Mouse (Mus musculus) midbrain, embryonic 11.5 days (tissue): ENCODE measurements around the gene Prpf8. TPM values are rescaled to one million over a fixed set of nuclear protein-coding genes. Genes with fewer than 3 reads are reported as not detected.

Source experiments
- ATAC-seq: fragments of 200-750 bp; cut with Nextera tagmentation; 2 replicates; pipeline ENCODE4 v1.8.0; 2017; ENCODE audit warnings: moderate TSS enrichment, moderate library complexity; ENCODE audit not compliant: low FRiP score
- DNase-seq: peaks from one replicate; pipeline ENCODE4 v3.0.0; 2015; ENCODE audit warnings: low spot score; ENCODE audit errors: missing footprints
- H3K27ac ChIP-seq: fragments of 300-500 bp; sonication (generic); 2 replicates; pipeline ENCODE4 v1.5.1; 2014; ENCODE audit warnings: low read depth, low read length
- H3K27me3 ChIP-seq: fragments of 300-500 bp; sonication (generic); 2 replicates; pipeline ENCODE4 v1.6.1; 2014; ENCODE audit warnings: mild to moderate bottlenecking, low read length, moderate library complexity, mixed read lengths; ENCODE audit not compliant: control insufficient read depth, insufficient read depth
- H3K36me3 ChIP-seq: fragments of 300-500 bp; sonication (generic); 2 replicates; pipeline ENCODE4 v1.6.1; 2014; ENCODE audit warnings: mild to moderate bottlenecking, low read length, moderate library complexity, mixed read lengths; ENCODE audit not compliant: control insufficient read depth, insufficient read depth
- H3K4me1 ChIP-seq: fragments of 300-500 bp; sonication (generic); 2 replicates; pipeline ENCODE4 v1.6.1; 2014; ENCODE audit warnings: low read length; ENCODE audit not compliant: control insufficient read depth, insufficient read depth
- H3K4me2 ChIP-seq: fragments of 300-500 bp; sonication (generic); 2 replicates; pipeline ENCODE4 v1.6.1; 2014; ENCODE audit warnings: mild to moderate bottlenecking, moderate library complexity
- H3K4me3 ChIP-seq: fragments of 300-500 bp; sonication (generic); 2 replicates; pipeline ENCODE4 v1.5.1; 2014; ENCODE audit warnings: low read depth, low read length
- H3K9ac ChIP-seq: fragments of 300-500 bp; sonication (generic); 2 replicates; pipeline ENCODE4 v1.6.1; 2014; ENCODE audit warnings: low read length
- H3K9me3 ChIP-seq: fragments of 300-500 bp; sonication (generic); 2 replicates; pipeline ENCODE4 v1.6.1; 2016; ENCODE audit warnings: low read length; ENCODE audit not compliant: control insufficient read depth
- WGBS: fragments of 180-500 bp; shearing (Covaris S2); extraction: QIAGEN DNeasy Blood & Tissue Kit; methylation state at CpG from one replicate; pipeline ENCODE4 v1.1.7; 2014; 5-methylcytosine and 5-hydroxymethylcytosine counted together
- polyA plus RNA-seq: library from polyadenylated mRNA; unstranded; fragments of >200 nt; fragmentation: Nextera tagmentation; extraction: Ambion mirVana; gene quantifications from 2 replicates; pipeline ENCODE4 v1.2.1, GENCODE M21; 2014

Gene Prpf8
- polyA plus RNA-seq, 1 experiment from 2014 or later: 100.0 TPM

DNA sequence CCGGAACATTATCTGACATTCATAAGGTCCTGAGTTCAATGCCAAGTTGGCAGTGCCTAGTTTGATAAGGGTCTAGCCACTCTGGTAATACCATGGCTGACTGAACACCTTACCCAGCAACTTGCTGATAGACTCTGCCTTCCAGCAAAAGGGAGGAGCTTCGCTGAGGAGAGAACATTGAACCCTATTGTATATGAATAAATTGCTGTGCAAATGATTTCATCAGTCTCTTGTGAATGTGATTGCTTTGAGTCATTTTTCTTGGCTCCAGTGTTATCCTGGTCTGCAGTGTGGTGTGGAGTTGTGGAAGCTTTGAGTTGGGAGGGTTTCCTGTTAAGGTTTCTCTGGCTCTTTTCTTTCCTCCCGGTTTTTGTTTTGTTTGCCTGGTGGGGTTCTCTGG, 15.9 kb upstream of the Prpf8 start:
- no peaks in the 10 kb centered on the region for H3K27me3 ChIP-seq
- H3K4me2 ChIP-seq: no peak overlapping the region
- no peaks in the 10 kb centered on the region for H3K36me3 ChIP-seq
- no peaks in the 10 kb centered on the region for H3K4me1 ChIP-seq
- no peak for ATAC-seq
- DNase-seq: no peak
- H3K9me3 ChIP-seq: no peaks in the 10 kb centered on the region
- no peak overlapping the region for H3K4me3 ChIP-seq
- no peak overlapping the region for H3K27ac ChIP-seq
- WGBS: 84% methylated on average over 3 of the region's 3 CpGs
- H3K9ac ChIP-seq: no peak overlapping the region

DNA sequence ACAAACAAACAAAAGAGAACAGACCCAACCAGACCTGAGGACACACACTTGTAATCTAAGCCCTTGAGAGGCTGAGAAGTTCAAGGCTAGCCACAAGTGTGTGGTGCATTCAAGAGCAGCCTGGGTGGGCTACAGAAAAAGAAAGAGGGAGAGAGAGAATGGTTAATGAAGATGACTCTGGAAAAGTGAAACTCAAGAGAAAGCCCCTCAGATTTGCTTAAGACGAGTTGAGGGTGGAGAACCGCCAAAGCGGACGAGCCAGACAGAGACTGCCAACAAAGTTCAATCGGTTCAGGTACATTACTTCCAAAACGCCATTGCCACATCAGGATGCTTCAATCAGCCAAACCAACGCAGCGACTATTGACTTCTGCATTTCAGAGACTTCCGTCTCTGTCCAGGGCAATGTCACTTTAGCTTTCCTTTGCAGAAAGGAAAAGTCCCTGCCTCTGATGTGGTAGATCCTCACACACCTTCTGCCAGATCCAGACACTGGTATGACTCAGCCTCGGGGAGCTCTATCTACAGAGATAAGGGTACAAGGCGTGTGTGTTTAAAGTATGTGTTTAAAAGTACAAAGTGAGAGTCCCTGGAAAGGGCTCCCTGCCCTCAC, 14.0 kb upstream of the Prpf8 start:
- WGBS: 88% methylated on average over 11 of the region's 11 CpGs

DNA sequence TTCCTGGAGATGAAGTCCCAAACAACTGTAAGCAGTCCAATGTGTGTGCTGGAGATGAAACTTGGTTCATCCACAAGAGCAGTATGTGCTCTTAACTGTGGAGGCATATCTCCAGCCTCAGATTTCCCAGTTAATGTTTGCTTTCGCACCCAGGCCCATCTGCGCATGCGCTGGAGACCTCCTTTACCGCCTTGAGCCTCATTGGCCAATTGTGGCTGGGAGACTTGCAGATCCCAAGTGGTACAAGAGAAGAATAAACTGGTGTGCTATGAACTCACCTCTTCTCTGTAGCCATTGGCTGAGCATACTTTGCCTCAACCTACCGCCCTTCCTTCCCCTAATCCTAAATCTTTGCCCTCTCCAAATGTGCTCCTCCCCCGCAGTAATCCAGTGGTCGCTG, 13.2 kb upstream of the Prpf8 start:
- Histone ChIP-seq H3K4me1 (no peaks in the 10 kb centered on the region), H3K36me3 (no peaks in the 10 kb centered on the region), H3K9me3 (no peaks in the 10 kb centered on the region), H3K4me2 (no peak overlapping the region), H3K4me3 (no peak overlapping the region), H3K27ac (no peak overlapping the region), H3K27me3 (no peaks in the 10 kb centered on the region), H3K9ac (no peak overlapping the region)
- DNase-seq (no peak), ATAC-seq (no peak)
- WGBS: 55% methylated on average over 7 of the region's 7 CpGs

More for the DNA sequence above, 14.0 kb upstream of the Prpf8 start:
- Histone ChIP-seq H3K9me3 (no peaks in the 10 kb centered on the region), H3K27ac (no peak overlapping the region), H3K4me2 (no peak overlapping the region), H3K36me3 (no peaks in the 10 kb centered on the region), H3K4me1 (no peaks in the 10 kb centered on the region), H3K4me3 (no peak overlapping the region), H3K27me3 (no peaks in the 10 kb centered on the region), H3K9ac (no peak overlapping the region)
- ATAC-seq: no peak
- DNase-seq: peak; percentile 72

DNA sequence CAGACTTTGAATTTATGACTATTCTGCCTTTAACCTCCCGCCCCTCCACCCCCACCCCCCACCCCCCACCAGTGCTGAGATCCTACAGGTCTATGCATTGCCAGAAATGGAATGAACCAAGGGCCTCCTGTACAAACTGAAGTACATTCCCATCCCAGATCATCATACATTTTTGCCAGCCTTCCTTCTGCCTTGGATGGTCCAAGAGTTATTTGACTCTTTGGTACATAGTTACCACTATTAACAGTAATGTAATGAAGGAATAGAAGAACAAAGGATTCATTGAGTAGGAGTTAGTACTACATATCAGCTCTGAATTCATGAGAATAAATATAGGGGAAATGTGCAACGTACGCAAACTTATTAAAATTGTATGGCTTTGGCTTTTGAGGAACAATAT, 424 bp upstream of the Prpf8 start:
- Histone ChIP-seq H3K4me1 (peaks cover 8% of the 10 kb centered on the region), H3K4me3 (no peak overlapping the region), H3K27me3 (no peaks in the 10 kb centered on the region), H3K9ac (no peak overlapping the region), H3K4me2 (peak overlapping the region; percentile 28; the same call in 1 of the 2 replicates), H3K27ac (no peak overlapping the region), H3K9me3 (no peaks in the 10 kb centered on the region), H3K36me3 (peaks cover 16% of the 10 kb centered on the region)
- ATAC-seq (peak; percentile 60), DNase-seq (no peak)
- WGBS: 14% methylated on average over 3 of the region's 3 CpGs

GRCm38 (mm10) chr11:75487496-75487895, 880 bp downstream of the Prpf8 start:
- Histone ChIP-seq H3K4me1 (peaks cover 8% of the 10 kb centered on the region), H3K27me3 (no peaks in the 10 kb centered on the region), H3K4me3 (peak overlapping the region; percentile 91), H3K9me3 (no peaks in the 10 kb centered on the region), H3K9ac (peak overlapping the region; percentile 96), H3K27ac (no peak overlapping the region), H3K36me3 (peaks cover 28% of the 10 kb centered on the region), H3K4me2 (peak overlapping the region; percentile 78)
- 53% methylated on average over 6 of the region's 6 CpGs for WGBS
- ATAC-seq: no peak
- no peak for DNase-seq

DNA sequence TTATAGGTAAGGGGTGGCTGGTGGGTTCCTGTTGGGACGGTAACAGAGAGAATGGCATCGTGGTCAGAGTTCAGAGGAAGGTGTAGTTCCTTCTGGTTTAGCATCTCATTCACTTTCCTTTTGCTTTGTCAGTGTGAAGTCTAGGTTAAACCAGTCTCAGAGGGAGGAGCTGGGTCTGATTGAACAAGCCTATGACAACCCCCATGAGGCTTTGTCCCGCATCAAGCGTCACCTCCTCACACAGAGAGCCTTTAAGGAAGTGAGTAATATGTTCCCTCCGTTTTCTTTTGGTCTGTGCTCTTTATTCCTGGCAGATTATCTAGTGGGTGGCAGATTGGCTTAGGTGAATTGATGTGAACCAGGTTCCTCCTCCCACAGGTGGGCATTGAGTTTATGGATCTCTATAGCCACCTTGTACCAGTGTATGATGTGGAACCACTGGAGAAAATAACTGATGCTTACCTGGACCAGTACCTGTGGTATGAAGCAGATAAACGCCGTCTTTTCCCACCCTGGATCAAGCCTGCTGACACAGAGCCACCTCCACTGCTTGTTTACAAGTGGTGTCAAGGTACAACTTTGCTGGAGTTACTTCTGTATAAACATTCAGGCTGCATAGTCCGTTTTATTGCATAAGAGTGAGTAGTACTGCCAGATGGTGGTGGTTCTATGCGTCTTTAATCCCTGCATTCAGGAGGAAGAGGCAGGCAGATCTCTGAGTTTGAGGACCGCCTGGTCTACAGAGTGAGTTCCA, 7.9 kb downstream of the Prpf8 start:
- no peak overlapping the region for H3K4me2 ChIP-seq
- H3K9ac ChIP-seq: no peak overlapping the region
- 93% methylated on average over 10 of the region's 10 CpGs for WGBS
- no peak for DNase-seq
- H3K9me3 ChIP-seq: no peaks in the 10 kb centered on the region
- no peak for ATAC-seq
- no peaks in the 10 kb centered on the region for H3K27me3 ChIP-seq
- peaks cover 81% of the 10 kb centered on the region for H3K36me3 ChIP-seq
- H3K27ac ChIP-seq: no peak overlapping the region
- no peak overlapping the region for H3K4me3 ChIP-seq
- no peaks in the 10 kb centered on the region for H3K4me1 ChIP-seq

DNA sequence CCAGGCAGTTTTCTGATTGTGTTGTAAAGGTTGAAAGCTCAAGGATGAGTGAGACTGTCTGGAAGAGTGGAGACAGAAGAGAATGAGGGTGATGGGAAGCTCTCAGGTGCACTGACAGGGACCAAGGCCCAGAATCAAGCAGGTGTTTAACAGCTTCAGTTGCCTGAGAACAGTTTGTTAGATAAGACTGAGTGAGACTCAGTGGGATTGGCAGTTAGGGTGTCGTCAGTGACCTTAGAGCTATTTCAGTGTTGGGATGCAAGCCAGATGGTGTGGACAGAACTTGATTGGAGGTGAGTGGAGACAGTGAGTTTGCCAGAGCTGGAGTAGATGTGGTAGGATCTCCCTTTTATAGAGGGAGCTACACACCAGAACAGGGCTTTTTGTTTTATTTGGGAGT, 11.5 kb downstream of the Prpf8 start:
- Histone ChIP-seq H3K36me3 (peaks cover 85% of the 10 kb centered on the region), H3K27me3 (no peaks in the 10 kb centered on the region)
- WGBS: 93% methylated on average over 1 of the region's 1 CpGs

GRCm38 (mm10) chr11:75508162-75508561, 21.5 kb downstream of the Prpf8 start:
- no peak overlapping the region for H3K9ac ChIP-seq
- ATAC-seq: no peak
- H3K4me1 ChIP-seq: peaks cover 13% of the 10 kb centered on the region
- no peak overlapping the region for H3K27ac ChIP-seq
- peak; percentile 83 for DNase-seq
- H3K4me3 ChIP-seq: no peak overlapping the region
- no peaks in the 10 kb centered on the region for H3K27me3 ChIP-seq
- no peaks in the 10 kb centered on the region for H3K9me3 ChIP-seq
- no peak overlapping the region for H3K4me2 ChIP-seq
- WGBS: 94% methylated on average over 4 of the region's 4 CpGs
- peaks cover 39% of the 10 kb centered on the region for H3K36me3 ChIP-seq

More for the DNA sequence above, 11.5 kb downstream of the Prpf8 start:
- Histone ChIP-seq H3K4me3 (no peak overlapping the region), H3K4me1 (no peaks in the 10 kb centered on the region), H3K9me3 (no peaks in the 10 kb centered on the region), H3K4me2 (no peak overlapping the region), H3K9ac (no peak overlapping the region), H3K27ac (no peak overlapping the region)
- ATAC-seq: no peak
- no peak for DNase-seq

- no peak for ATAC-seq
- peak; percentile 81 for DNase-seq
- Histone ChIP-seq H3K4me3 (no peak overlapping the region), H3K9me3 (no peaks in the 10 kb centered on the region), H3K36me3 (peaks cover 33% of the 10 kb centered on the region), H3K27ac (no peak overlapping the region), H3K27me3 (no peaks in the 10 kb centered on the region), H3K9ac (no peak overlapping the region), H3K4me2 (no peak overlapping the region), H3K4me1 (peaks cover 13% of the 10 kb centered on the region)
- 89% methylated on average over 8 of the region's 8 CpGs for WGBS
Measured at GRCm38 (mm10) chr11:75508904-75509303, 22.3 kb downstream of the Prpf8 start.
